Mouse (Mus musculus) right cerebral cortex, postnatal 36 days (tissue): ENCODE measurements at regions not wholly inside any gene's neighbourhood (a gene's known extent, or its start where the extent isn't known, plus 50 kb on each side); places are given as distances from the start of the nearest gene placed in this dataset.
"Not testable (repeated sequence)": the region's sequence is repeated elsewhere in the genome, so short reads cannot be mapped to it uniquely, and the experiment has no call there.

Source experiments
- DNase-seq, 2 experiments: peaks; one replicate each; pipeline ENCODE4 v3.0.0; 2022; ENCODE audit warnings: low spot score in 2 of 2, mixed read lengths in 1 of 2

DNA sequence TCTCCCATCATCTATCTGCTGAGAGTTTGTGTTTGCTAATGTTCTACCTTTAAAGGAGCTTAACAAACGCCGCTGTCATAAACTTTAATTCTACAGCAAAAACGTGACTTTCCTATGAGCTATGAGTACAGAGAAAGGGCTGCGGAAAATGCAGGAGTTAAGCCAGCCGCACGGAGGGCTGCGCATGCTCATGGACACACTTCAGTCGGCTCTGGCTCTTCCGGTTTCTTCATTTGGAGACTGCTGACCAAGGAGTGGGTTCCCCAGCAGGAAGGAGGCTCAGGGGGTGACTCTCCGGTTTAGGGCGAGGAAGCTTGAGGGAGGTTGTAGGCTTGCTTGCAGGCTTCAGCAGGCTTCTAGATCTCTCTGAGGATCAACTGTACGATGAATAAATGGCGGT, 59.3 kb downstream of the Sox2 start:
- DNase-seq, result no peak

GRCm38 (mm10) chr3:34712137-34712536, 61.9 kb downstream of the Sox2 start:
- DNase-seq, result not testable (repeated sequence)

DNA sequence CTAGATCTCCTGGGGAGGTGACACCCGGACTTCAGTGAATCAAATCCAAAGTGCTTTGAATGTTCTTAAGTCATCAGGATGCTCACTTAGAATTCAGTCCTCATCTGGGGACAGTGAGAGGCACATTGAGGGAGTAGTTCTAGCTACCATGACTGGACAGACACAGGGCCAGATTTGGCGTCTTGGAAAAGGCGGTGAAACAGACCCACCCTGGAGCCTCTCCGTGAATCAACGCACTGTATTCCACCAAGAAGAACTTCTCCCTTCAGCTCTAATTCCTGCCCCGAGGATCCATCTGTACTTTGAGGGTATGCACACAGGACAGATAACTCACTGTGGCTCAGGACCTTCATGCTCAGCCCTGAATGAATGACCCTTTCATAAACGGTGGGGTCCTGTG, 72.3 kb downstream of the Sox2 start:
- DNase-seq, result no peak

- no peak for DNase-seq
These were observed 76.8 kb downstream of the Sox2 start for GRCm38 (mm10) chr3:34726955-34727354.

DNA sequence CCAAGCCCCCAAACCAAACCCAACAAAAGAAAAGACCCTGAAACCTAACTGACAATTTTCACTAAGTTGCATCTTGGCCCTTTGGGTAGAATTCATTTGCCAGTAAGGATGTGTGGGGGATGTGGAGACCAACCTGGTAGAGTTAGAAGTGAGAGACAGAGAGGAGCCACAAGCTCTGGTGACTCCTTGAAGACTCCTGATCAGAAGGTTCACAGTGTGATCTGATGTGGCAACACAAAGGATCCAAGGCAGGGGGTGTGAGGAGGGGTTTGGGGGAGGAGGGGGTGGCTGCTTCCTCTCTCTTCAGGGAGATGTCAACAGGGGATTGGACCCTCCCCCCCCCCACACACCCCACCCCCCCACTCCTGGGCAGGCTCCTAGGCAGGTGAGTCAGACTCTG, 78.1 kb downstream of the Sox2 start:
- DNase-seq, result no peak

DNA sequence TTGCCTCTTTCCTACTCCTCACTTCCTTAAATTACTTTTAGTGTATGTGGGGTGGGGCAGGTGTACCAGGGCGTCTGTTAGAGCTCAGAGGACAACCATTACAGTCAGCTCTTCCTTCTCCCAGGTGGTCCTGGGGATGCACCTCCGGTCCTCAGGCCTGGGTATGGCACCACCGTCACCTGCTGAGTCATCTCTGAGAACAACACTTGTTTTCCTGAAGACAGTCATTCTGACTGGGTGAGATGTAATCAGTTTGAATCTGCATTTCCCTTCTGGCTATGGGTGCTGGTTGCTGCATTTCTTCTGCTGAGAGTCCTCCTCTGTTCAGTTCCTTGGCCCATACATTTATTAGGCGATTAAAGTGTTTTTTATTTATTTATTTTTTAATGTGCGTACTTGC, 84.8 kb downstream of the Sox2 start:
- DNase-seq, result no peak

DNA sequence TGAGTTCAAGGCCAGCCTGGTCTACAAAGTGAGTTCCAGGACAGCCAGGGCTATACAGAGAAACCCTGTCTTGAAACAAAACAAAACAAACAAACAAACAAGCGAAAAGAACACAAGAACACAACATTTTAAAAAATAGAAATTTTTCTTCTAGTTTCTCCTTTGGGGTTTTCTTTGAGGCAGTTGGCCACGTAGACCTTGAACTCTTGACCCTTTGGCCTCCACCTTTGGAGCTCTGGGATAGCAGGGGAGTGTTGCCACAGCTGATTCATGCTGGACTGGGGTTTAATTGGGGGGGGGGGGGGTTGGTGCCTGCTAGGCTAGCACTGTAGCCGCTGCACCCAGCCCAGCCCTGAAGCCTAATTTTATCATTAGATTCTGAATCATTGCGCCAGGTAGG, 87.8 kb downstream of the Sox2 start:
- DNase-seq, result no peak

- no peak for DNase-seq
These were observed 88.7 kb downstream of the Sox2 start for GRCm38 (mm10) chr3:34738938-34739337.

- DNase-seq, result no peak
These were observed 89.5 kb downstream of the Sox2 start for GRCm38 (mm10) chr3:34739693-34740092.

GRCm38 (mm10) chr3:34740110-34740509, 89.9 kb downstream of the Sox2 start:
- no peak for DNase-seq

GRCm38 (mm10) chr3:34745181-34745736, 95.1 kb downstream of the Sox2 start:
- no peak for DNase-seq

GRCm38 (mm10) chr3:34747499-34748093, 97.4 kb downstream of the Sox2 start:
- no peak for DNase-seq

GRCm38 (mm10) chr3:34749989-34750388, 99.8 kb downstream of the Sox2 start:
- no peak for DNase-seq

DNA sequence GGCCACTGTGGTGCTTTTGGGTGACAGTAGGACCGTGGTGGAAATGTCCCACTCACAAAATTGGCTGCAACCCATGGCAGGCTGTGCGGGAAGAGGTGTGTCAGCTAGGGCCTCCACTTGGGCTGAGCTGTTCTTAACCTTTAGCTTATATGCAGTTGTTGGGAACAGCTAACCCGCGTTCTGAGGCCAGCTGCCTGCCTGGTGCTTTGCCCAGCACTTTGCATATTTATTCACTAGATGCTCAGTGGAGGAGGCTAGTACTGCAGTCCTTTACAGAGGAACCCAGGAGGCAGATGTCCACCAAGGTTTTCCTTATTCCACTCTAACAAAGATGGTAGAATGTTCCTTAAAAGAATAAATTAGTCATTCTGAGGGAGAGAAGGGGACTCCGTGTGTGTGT, 101.3 kb downstream of the Sox2 start:
- no peak for DNase-seq

DNA sequence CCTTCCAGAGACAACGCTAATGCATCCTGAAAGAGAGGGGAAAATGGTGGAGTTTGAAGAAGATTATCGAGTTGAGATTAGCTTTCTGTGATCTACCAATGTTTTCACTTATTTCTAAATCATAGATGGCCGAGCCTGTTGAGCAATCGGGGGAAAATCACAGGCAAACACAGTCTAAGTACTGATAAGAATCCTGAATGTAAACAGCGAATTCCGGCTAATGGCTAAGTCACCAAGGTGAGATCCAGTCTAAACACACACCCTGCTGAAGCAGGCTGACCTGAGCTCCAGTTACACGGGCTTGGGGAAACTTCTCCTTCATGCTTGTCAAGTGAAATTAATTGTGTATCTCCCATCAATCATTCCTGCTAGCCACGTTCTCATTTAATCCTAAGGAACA, 103.4 kb downstream of the Sox2 start:
- no peak for DNase-seq

DNA sequence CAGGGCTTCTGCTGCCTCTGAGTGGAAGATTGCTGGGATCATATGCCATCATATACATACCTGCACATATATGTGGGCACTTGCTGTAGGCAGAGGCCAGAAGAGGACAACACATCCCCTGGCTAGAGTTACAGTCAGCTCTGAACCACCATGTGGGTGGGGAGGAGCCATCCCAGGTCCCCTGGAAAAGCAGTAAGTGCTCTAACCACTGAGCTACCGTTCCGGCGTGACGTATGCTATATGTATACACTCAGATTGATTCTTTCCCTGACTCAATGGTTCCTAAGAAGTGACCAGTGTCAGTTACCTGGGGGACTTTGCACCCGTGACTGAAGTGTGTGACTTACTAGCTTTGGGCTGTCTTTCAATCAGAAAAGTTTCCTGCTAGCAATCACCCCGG, 104.6 kb downstream of the Sox2 start:
- no peak for DNase-seq

GRCm38 (mm10) chr3:34755282-34755681, 105.1 kb downstream of the Sox2 start:
- DNase-seq, result not testable (repeated sequence)

GRCm38 (mm10) chr3:34756632-34757031, 106.4 kb downstream of the Sox2 start:
- no peak for DNase-seq

DNA sequence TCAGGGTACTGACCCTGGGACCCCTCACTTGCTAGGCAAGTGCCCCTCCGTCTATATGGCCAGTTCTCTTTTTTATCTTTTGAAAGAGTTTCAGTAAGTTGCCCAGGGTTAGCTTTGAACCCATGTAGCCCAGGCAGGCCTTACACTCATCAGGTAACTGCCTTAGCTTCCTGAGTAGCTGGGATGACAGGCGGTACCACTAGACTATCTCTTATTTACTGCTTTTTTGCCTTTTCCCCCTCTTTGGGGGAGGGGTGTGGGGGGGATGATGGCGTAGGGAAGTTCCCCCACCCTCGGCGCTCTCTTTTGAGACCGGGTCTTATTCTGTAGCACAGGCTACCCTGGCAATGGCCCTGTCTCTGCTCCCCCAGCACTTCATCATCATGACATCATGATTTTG, 106.9 kb downstream of the Sox2 start:
- no peak for DNase-seq

- DNase-seq, result no peak
These were observed 107.8 kb downstream of the Sox2 start for GRCm38 (mm10) chr3:34757813-34758510.

DNA sequence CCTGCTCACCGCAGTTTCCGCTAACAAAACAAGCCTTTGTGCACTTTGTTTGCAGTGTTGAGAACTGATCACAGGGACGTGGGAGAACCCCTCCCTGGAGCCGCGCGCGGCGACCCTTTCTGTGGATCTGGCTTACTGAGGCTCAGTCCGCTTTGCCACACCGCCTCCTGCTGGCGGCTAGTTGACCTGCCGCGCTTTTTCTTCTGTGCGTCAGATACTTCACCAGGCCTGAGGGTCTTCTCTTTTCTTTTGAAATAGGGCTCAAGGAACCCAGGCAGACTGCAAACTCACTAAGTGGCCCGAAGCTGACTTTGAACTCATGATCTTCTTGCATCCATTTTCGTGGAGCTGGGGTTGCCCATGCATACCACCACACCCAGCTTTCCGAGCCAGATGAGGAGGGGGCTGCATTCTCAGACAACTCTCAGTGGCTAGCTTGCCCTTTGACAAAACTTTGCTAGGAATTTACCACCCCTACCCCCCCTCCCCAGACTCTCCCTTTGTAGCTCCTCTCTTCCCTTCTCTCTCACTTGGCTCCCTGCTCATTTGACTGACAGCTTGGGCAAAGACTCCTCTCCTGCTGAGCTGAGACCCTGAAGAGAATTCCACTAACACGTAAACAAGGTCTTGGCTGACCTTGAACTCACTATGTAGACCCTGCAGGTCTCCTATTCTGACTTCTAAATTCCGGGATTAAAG, 109.9 kb downstream of the Sox2 start:
- no peak for DNase-seq

- no peak for DNase-seq
These were observed 111.1 kb downstream of the Sox2 start for GRCm38 (mm10) chr3:34761162-34761769.
